Mouse (Mus musculus) MEL (cell line): ENCODE data around the gene Leo1.

Experiments used
- BHLHE40 ChIP-seq: IDR thresholded peaks from 2 replicates; pipeline ENCODE4 v1.6.1; 2012; ENCODE audit warnings: low read depth, mild to moderate bottlenecking, inconsistent platforms, low read length, improper control_type of control experiment, borderline replicate concordance
- CHD1 ChIP-seq: IDR thresholded peaks from 2 replicates; pipeline ENCODE4 v1.6.1; 2012; ENCODE audit warnings: low read depth, mild to moderate bottlenecking, inconsistent platforms, low read length, improper control_type of control experiment
- CTCF ChIP-seq, 3 experiments: IDR thresholded peaks in 2 of 3; conservative IDR thresholded peaks in 1 of 3; 2 replicates each; pipeline ENCODE4 v1.5.1; 2011 to 2012; ENCODE audit warnings: low read length in 3 of 3, low read depth in 2 of 3, mild to moderate bottlenecking in 2 of 3, improper control_type of control experiment in 1 of 3, inconsistent platforms in 1 of 3, mixed read lengths in 1 of 3, moderate library complexity in 1 of 3; ENCODE audit not compliant: control insufficient read depth in 1 of 3, insufficient read depth in 1 of 3, poor library complexity in 1 of 3, severe bottlenecking in 1 of 3
- EP300 ChIP-seq, 2 experiments: IDR thresholded peaks; 2 replicates each; pipeline ENCODE4 v1.6.1; 2011; ENCODE audit warnings: improper control_type of control experiment in 2 of 2, low read length in 2 of 2, low read depth in 1 of 2, mild to moderate bottlenecking in 1 of 2
- GATA1 ChIP-seq: IDR thresholded peaks from 2 replicates; pipeline ENCODE4 v1.6.1; 2011; ENCODE audit warnings: low read depth, low read length, improper control_type of control experiment
- HCFC1 ChIP-seq: IDR thresholded peaks from 2 replicates; pipeline ENCODE4 v1.6.1; 2012; ENCODE audit warnings: low read depth, mild to moderate bottlenecking, inconsistent platforms, low read length, improper control_type of control experiment, moderate library complexity
- MYC ChIP-seq: IDR thresholded peaks from 2 replicates; pipeline ENCODE4 v1.6.1; 2011; ENCODE audit warnings: low read depth, mild to moderate bottlenecking, low read length, improper control_type of control experiment, moderate library complexity
- POLR2A ChIP-seq, 2 experiments: IDR thresholded peaks; 2 replicates each; pipeline ENCODE4 v1.6.1; 2011 to 2012; ENCODE audit warnings: low read length in 2 of 2, mild to moderate bottlenecking in 2 of 2, control low read depth in 1 of 2, improper control_type of control experiment in 1 of 2, low read depth in 1 of 2, moderate library complexity in 1 of 2; ENCODE audit not compliant: control insufficient read depth in 1 of 2, insufficient read depth in 1 of 2, poor library complexity in 1 of 2
- POLR2AphosphoS2 ChIP-seq: IDR thresholded peaks from 2 replicates; pipeline ENCODE4 v1.6.1; 2011; ENCODE audit warnings: low read length, improper control_type of control experiment
- SMC3 ChIP-seq: IDR thresholded peaks from 2 replicates; pipeline ENCODE4 v1.6.1; 2011; ENCODE audit warnings: low read depth, low read length, improper control_type of control experiment
- TAL1 ChIP-seq: IDR thresholded peaks from 2 replicates; pipeline ENCODE4 v1.6.1; 2012; ENCODE audit warnings: mild to moderate bottlenecking, inconsistent platforms, low read length, moderate library complexity, mixed read lengths
- UBTF ChIP-seq: IDR thresholded peaks from 2 replicates; pipeline ENCODE4 v1.6.1; 2012; ENCODE audit warnings: low read depth, mild to moderate bottlenecking, inconsistent platforms, low read length, improper control_type of control experiment, moderate library complexity, borderline replicate concordance; ENCODE audit not compliant: insufficient read depth
- USF1 ChIP-seq: IDR thresholded peaks from 2 replicates; pipeline ENCODE4 v1.6.1; 2014; ENCODE audit warnings: low read depth, mild to moderate bottlenecking, inconsistent platforms, low read length, improper control_type of control experiment, moderate library complexity

DNA sequence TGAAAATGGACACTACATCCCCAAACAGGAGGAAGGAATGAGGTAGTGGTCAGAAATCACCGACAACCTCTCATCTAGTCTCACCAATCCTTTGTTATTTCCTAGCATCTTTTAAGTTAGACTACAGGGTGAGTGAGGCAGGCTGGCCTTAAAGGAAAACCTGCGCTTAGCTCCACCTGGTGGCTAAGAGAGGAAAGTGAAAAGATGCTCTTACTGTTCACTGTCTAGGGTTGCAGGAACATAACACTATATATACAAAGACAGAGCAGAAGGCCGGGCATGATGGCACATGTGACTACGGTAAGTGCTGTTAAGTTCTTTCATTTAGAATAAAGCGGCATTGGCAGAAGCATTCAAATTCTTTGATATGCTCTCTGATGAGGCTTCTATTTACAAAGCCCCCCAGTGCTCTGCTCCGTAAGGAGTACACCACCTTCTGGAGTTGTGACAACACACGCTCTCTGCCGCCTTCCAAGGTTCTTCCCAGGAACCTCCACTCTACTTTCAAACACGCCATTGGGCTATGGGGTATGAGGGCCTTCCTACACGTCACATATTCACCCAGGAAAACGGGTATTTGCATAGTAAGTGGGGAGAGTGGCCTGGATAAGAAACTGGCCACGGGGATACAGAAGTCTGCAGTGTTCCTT lies 74.3 kb downstream of the Leo1 start:
- TF ChIP-seq POLR2A (IDR thresholded peaks at IDR 0.05; ENCODE audit: control insufficient read depth in 1 of 2, insufficient read depth in 1 of 2, low read depth in 1 of 2, low read length in 2 of 2, poor library complexity in 1 of 2) (no peak), CTCF (IDR thresholded peaks at IDR 0.05 in 2 of 3, conservative IDR thresholded peaks at IDR 0.05 in 1 of 3; ENCODE audit: control insufficient read depth in 1 of 3, insufficient read depth in 1 of 3, low read depth in 2 of 3, low read length in 3 of 3, poor library complexity in 1 of 3, severe bottlenecking in 1 of 3) (peak; percentile 66 to 82 (median 81)), CHD1 (no peak), EP300 (IDR thresholded peaks at IDR 0.05; ENCODE audit: low read depth in 1 of 2, low read length in 2 of 2) (no peak), USF1 (no peak), BHLHE40 (no peak), HCFC1 (no peak), UBTF (no peak), POLR2AphosphoS2 (no peak), MYC (no peak), GATA1 (no peak), TAL1 (no peak), SMC3 (peak; percentile 85)
